Mouse (Mus musculus) heart, adult 11 months (tissue): ENCODE measurements at regions not wholly inside any gene's neighbourhood (a gene's known extent, or its start where the extent isn't known, plus 50 kb on each side); places are given as distances from the start of the nearest gene placed in this dataset.

Experiments used
- DNase-seq: peaks from one replicate; pipeline ENCODE4 v3.0.0; 2022

DNA sequence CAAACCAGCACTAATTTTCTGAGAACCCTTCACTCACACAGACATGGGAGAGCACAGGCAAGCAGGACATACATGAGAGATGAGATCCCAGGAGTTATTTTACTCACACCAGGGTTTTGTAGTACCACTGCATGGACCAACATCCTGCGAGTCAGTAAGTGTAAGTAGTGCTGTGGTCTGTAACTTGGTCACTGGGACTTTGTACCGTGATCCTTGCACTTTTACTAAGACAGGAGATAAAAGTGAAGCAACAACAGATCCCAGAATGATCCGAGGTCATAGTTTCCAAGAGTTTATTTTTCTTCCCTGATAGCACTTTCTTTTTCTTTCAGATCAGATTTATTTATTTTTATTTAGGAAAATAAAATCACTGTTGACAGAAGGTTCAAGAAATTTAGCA is 54.1 kb upstream of the Mtap start:
- DNase-seq = no peak

DNA sequence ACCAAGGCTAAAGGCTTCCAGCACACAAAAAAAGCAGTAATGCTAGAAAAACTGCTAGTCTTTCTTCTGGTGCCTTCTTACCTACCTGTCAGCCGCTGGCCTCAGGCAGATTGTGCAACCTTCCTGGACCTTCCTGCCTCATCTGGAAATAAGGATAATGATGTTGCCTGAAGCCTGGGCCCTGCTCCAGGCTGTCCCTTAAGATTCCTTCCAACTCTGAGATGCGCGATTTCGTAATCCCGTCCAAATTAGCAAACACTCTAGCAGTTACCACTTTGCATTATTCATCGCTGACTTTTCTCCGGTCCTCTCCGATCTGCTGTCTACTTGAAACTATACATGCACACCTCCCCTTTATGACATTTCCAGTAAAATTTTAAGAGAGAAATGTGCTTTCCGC is 58.4 kb upstream of the Mtap start:
- DNase-seq = no peak

DNA sequence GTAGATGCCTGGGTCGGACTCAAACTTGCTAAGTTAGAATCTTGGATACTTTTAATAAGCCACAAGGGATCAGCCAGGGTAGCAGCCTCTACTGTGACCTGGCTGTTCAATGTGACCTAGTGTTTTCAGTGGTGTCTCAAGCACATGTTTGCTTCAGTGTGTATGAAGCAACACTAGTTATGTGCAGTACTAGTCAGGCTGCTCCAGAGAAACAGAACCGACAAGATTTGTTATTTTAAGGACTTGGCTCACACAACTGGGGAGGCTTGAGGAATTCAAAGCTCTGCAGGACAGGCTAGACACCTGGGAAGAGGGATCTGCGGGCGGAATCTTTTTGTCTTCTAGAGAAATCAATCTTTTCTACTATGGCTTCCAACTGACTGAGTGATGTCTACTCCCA is 62.2 kb upstream of the Mtap start:
- DNase-seq = no peak

DNA sequence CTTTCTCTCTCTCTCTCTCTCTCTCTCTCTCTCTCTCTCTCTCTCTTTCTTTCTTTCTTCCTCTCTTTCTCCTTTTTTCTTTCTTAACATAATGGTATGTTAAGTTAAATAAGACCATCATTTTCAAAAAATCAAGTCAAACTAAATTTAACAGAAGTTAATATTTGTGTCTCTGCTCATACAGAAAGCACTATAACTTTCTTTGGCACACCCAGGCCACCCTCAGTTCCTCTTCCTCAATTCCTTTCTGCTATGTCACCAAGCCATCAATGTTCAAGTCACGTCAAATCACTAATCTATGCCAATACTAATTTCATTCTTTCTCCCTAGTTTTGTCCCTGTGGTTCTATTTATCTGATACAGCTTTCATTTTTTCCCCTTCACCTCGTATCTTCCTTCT is 66.5 kb upstream of the Mtap start:
- DNase-seq = no peak

DNA sequence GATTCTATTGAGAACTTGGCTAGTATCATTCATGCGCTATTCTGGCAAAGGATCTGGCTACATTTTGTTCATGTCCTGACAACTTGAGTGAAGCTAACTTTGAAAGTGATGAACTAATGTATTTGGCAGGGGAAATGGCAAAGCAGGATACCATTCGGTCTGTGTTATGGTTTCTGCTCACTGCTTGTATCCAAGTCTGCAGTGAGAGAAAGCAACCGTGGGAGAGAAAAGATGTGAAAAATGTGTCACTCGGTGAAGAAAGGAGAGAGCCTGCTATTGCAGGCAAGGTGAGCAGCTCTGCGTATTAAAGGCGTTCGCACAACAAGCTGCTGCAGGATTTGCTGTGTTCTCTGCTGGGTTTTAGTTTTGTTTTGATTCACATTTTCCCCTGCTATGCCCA is 72.5 kb upstream of the Mtap start:
- DNase-seq = no peak

DNA sequence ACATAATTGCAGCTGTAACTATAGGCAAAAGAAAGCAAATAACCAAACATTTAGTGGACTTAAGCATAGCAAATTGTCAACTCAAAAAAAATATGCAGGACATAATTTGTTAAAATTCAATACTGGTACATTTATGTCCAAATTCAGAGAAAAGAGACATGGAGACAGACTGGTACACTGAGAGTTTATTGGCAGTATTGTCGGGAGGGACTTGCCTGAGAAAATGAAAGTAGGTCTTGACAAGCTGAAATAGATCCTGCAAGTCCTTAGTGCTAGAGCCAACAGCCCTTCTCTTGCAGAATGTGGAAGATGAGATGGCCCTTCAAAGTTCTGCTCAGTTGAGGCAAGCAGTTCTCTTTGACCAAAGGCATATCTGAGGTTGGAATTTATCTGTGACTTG is 74.5 kb upstream of the Mtap start:
- no peak for DNase-seq

DNA sequence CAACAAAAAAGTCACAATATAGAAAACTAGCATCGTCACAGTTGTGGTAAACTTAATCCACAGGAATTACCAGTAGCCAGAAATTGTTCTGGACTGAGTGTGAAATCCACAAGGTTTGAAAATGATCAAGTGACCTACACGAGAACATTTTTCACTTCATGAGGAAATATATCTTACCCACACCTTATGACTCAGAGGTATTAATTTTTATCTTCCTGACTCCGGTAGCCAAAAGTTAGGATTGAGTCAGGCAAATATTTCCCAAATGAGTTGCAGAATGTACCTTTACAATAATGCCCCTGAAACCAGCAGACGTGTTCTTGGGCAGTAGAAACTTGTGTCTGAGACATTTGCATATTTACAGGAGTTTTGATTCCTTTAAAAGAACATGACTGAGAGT is 75.3 kb upstream of the Mtap start:
- no peak for DNase-seq

DNA sequence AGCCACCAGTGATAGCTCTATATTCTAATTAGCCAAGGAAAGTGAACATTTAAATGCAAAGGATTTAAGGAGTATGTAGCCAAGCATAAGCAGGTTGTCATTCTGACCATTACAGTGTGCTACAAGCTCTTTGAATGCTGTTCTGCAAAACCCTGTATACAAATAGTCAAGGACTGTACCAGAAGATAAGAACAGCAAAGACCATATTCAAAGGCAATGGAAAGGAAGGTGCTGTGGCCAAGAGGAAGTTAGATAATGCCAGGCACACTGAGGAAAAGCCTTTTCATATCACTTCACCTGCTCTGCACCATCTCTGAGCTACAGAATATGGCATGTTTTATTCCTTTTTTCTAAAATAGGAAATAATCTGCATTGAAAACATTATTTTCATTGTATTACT is 79.3 kb upstream of the Mtap start:
- no peak for DNase-seq

DNA sequence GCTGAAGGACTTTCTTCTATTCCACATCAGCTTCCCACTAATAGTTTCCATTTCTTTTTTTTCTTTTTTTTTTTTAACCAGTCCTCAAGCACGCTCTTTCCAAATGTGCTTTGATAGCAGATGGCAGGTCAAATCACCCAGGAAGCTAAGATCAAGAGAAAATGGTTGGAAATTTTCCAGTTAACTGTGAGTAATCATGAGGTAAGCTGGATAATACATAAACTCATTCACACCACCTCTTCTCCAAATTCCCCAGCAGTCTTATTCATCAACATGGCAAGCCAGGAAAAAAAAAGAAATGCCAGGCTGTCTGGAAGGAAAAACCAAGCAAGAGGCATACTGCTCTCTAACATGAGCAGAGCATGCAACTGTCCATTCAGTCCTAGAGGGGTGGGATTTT is 79.8 kb upstream of the Mtap start:
- no peak for DNase-seq

DNA sequence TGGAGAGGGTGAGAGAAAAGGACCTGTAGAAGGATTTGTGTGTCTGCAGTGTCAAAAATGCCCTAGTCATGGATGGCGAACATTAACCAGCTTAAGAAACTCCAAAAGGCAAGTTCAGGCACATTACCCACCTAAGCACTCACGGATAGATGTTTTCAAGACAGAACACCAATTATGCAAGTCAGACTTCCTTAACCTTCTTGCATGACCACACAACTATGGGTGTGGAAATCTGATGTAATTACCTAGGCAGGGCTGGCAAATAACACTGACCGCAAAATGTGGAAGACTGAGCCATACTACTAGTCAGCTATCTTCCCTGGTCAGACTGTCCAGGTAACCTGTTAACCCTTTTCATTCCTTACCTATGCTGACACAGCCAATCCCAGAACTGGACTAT is 81.0 kb upstream of the Mtap start:
- no peak for DNase-seq

DNA sequence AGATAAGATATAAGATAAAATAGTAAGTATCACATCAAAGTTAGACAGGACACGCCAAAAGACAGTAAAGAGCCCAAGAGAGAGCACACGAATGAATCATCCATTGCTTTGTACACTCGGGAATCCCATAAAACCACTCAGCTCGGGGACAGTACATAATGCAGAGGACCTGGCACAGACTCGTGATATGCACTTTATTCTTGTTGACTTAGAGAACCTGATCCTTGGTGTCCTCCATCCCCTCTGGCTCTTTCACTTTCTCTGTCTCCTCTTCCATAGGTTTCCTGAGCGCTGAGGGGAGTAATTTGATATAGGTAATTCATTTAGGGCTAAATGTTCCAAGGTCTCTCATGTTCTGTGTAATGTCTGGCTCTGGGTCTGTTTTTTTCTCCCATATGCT is 83.3 kb upstream of the Mtap start:
- DNase-seq = no peak

DNA sequence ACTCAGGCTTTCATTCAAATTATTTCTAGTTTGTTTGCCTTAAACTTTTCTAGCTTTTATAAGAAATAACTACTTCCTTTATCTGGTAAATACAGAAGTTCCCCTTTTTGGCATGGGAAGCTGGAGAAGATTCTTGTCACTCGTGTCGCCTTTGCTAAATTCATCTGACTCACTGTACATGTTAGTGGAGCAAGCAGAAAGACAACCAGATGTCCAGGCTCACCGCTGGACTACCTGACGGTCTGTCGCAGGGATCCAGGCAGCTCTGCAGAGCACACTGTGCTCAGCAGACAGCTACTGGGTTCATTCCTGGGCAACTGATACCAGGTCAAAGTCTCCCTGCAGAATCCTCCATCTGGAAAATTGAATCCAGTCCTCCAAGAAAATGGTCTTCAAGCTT is 85.0 kb upstream of the Mtap start:
- no peak for DNase-seq

DNA sequence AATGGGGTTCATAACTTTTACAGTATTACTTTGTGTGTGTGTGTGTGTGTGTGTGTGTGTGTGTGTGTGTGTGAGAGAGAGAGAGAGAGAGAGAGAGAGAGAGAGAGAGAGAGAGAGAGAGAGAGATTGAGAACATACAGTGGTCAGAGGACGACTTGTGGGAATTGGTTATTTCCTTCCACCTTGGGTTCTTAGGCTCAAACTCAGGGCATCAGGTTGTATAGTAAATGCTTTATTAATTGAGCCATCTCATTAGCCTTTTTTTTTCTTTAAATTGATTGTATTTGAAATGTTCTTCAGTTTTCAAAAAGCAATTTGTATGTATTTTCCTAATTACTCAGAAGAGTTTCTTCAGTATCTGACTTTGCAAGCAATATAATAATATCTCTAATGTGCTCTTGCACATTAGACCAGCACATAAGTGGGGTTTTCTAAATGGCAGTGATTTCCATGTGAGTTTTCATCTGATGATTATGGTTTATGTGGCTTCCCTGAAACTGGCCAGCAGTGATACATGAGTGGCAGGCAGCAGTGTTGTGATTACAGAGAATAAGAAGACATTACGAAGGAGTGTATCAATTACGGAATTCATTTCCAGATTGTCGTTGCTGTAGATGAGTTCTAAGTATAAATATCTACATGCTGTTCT is 86.2 kb upstream of the Mtap start:
- no peak for DNase-seq

DNA sequence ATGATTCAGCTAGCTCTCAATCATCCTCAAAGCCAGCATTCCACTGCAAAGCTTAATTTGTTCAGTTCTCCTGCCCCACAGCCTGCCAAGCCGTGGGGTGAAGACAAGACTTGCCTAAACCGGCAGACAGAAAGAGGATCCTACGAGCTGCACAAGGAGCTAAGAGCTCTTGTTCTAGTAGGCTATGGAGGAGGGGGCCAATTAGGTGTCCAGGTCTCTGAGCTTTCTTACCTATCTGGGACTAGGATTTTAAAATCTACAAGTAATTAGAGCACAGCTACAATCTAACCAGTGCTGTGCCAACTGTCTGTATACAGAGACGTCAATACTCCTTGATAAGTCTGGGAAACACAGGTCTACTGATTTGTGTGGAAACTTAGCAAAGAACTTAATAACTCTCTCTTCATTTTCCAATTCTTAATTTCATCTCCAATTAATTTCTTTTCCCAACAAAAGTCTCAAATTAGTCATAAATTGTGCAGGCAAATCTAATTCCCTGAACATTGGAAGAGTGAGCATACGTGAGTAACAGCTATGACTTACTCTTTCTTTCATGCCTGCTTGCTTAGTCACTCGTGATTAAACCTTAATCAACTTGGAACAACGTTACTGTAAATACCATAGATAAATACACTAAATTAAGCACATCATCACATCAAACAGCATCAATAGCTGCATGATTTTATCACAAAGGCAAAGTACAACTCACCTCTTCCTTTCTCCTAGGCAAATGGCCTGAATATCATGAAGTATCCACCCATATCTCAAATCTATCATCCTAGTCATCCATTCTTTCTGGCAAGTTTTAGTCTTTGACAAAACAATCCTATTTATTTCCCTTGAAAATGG is 87.1 kb upstream of the Mtap start:
- no peak for DNase-seq

DNA sequence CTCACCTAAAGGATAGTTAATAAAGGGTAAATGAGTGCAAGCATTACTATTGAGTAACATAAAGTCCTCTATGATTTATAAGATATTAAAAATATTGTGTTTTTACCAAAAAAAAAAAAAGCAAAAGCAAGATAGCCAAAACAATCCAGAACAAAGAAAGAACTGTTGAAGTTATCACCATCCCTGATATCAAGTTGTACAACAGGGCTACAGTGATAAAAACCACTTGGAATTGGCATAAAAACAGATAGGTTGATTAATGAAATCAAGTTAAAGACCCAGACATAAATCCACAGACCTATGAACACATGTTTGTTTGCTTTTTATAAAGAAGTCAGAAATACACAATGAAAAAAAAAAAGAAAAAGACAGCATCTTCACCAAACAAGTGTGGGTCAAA is 92.4 kb upstream of the Mtap start:
- DNase-seq = no peak

DNA sequence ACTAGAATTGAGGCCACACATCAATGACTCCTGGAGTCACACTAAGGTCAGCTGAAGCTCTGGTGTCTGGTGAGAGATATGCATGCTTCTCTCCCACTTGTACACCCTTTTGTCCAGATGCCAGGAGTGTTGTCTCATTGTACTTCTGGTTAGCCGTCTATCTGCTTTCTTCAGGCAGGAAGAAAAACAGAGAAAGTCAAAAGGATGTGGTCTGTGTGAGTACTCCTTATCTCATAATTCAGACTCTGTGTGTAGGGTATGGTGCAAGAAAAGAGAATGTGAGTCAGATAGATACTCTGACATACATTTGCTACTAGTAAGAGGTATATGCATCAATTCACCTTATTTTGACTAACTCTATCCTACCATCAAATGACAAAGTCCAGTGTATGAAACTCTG is 92.9 kb upstream of the Mtap start:
- DNase-seq = no peak

DNA sequence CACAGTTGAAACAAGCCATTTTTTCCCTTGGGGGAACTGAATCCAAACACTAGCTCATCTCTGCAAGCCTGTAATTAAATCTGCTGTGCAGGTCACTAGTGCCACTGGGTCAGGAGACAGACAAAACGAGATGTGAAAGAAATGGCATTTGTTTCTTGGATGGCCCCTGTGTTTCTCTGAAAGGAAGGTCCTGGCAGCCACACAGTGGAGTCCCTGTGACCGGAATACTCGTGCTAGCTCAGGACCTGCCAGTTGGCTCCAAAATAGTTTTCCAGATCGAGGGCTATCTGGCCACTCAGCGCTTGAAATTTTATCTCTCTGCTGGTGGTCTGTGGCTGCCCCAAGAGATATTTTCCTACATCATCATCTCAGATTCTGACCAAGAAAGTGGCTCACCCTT is 96.1 kb upstream of the Mtap start:
- peak; percentile 97 for DNase-seq

DNA sequence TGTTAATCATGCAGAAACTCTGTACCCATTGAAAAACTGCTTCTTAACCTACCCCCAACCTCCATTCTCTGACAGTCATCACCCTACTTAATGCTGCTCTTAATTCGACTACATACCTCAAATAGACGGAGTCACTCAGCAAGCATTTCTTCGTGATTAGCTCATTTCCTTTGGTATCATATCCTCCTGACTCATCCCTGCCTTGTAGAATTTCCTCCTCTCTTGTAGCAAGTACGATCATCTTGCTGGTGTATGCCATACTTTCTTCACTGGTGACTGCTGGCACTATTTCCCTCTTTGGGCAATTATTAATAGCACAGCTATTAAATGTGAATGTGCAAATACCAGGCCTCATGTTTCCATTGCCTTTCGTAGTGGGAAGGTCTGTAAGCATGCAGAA is 98.0 kb upstream of the Mtap start:
- no peak for DNase-seq

DNA sequence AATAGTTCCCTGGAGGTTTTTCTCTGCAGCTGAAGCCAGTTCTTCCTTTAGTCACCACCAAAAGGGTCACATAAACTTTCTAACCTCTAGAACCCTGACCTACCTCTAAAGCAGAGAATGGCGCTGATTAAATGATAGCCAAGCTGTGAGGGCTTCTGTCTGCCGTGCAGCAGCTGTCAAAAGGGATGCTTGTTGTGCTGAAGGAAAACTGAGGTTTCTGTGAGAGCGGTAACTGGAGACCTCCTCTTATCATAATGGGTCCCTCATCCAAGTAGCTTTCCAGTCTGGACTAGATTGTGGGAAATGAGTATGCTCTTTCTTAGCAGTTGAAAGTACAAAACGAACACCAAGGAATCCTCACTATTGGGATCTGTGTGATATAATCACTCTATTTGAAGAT is 98.8 kb upstream of the Mtap start:
- no peak for DNase-seq

DNA sequence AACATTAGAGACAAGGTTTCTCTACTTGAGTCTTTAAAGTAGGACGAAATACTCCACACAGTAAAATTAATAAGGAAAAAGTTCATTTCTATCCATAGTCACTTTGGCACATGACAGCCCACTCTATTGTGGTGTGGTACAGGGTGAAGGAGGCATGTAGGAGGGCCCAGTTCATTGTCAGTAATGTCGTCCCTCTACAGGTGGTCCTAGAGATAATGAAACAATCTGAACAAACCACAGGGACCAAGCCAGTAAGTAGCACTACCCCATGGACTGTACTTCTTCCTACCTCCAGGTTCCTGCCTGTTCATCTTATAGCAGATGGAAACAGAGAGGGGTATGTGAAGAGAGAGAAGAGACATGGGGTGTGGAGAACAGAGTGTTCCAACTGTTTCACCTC is 102.1 kb upstream of the Mtap start:
- no peak for DNase-seq

DNA sequence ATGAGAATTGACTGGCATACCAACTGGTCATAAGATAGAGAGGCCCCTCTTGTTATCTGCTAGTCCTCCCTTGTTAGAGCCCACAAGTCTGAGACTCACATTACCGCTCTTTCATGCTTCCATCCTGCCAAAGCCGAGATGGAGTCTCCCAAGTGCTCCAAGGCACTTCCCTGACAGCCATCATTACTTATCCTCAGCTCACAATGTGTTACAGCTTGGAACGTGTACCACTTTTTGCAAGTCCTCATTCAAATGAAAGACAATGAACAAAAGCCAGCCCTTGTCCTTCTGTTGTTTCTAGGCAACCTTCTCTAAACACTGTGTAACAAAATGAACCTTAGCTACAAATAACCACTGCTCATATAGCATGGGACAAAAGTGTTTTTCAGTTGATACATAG is 102.6 kb upstream of the Mtap start:
- no peak for DNase-seq

DNA sequence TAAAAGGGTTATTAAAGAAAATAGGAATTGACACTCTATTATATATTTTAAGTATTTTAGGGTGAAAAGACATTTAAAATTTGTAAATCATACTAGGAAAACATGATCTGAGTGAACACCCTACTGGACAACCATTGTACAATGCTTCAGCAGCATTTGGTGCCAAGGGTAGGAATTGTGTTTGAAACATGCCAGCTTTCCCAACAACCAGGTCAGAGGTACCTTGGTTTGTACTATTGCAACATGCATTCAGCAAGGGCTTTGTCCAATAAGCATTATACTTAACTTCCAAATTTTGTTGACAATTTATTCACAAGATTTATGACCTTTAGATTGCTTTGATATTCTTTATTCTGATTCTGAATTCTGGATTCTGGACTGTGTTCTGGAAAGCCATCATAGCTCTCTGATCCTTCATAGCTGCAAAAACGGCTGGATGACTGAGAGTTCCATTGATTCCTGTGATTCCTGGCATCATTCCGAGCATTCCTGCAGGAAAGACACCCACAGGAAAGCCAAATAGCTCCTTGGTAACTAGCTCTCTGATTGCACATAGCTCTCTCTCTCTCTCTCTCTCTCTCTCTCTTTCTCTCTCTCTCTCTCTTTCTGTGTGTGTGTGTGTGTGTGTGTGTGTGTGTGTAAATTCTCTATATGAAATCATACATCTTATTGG is 124.1 kb upstream of the Mtap start:
- DNase-seq = no peak

DNA sequence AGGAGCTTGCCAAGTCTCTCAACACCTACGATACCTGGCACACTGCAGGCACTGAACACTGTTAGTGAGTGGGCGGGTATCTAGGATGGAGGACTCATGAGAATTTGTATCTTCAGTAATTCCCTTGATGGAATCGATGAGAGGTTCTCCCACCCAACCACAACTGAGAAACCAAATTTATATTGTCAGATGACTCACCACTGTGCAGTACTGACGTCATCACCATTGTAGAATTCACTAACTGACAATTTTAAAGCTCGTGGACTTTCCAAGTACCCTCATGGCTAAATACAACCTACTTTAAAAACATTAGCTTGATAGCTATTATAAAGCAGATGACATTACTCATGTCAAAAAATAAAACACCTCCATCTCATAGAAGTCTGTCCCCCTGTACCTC is 128.4 kb upstream of the Mtap start:
- no peak for DNase-seq

DNA sequence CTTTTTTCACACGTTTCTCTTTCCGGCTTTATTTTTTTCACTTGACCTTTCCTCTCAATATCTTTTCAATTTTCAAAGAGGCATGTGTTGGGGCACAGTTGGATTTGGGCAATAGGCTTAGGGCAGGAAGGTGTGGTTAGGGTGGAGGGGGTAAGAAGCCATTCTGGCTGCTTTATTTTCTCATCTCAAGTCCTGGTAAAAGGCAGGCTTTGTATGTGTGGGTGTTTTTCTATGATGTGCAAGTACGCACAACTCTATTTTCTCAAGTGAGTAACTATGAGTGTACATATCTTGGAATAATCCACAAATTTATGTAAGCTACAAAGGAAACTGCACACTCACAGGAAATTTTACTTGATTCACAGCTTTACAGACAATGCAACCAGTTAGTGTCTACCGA is 121.5 kb upstream of the Ifne start:
- DNase-seq = no peak
